ENCODE assay signal across 8 mouse cellular contexts in the genomic region with DNA sequence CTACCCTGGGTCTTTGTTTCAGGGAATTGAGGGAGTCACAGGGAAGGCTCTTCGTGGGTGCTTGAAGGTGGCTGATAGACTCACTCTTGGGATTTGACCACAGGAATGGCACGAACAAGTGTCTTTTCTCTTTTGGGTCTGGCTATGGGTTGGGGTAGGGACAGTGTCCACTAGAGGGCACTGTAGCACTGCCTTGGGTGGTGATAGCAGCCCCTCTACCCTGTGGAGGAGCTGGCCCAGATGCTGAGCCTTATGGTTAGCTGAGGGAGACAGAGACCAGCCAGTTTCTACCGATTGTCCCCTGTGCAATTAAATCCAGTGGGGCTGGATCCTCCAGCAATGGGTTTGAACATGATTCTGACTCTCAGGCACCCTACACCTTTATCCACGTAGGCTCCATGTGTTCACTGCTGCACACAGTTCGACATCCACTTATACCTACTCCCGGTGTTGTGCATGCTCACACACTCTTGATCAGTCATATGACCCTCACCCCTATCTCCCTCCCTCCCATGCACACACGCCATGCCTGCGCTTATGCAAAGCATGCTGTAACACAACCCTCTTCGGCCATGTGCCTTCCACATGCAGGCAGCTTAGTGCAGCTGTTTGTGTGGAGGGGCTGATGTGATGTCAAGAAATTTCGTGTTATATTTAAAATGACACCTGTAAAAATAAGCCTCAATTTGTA.
DNase-seq lines count a peak whose midpoint lies in the region; ATAC-seq and TF ChIP-seq lines count a peak whose summit lies in the region.

No protein-coding gene starts in this region.

- ATAC-seq in heart, embryonic 11.5 days (replicated peaks; ENCODE audit: insufficient number of reproducible peaks, low FRiP score, low TSS enrichment) = 0 out of 2 replicates have a peak, but pooled peaks have one; percentile 63
- peak; percentile 90 for ATAC-seq in kidney, embryonic 16.5 days (ENCODE audit: low FRiP score, low TSS enrichment)
- ATAC-seq in lung, embryonic 14.5 days (ENCODE audit: insufficient read depth) = peak; percentile 92

- H3K27ac ChIP-seq in heart, embryonic 11.5 days (ENCODE audit: low read depth, low read length) = no peak overlapping the region
- no peak overlapping the region for H3K27ac ChIP-seq in kidney, embryonic 16.5 days (ENCODE audit: low read length)
- H3K27ac ChIP-seq in lung, embryonic 14.5 days (ENCODE audit: low read depth) = no peak overlapping the region

- no peaks in the 10 kb centered on the region for H3K4me1 ChIP-seq in heart, embryonic 11.5 days (ENCODE audit: control insufficient read depth, insufficient read depth, low read length)
- no peaks in the 10 kb centered on the region for H3K4me1 ChIP-seq in kidney, embryonic 16.5 days (ENCODE audit: insufficient read depth, low read length)
- H3K4me1 ChIP-seq in lung, embryonic 14.5 days (ENCODE audit: insufficient read depth) = no peaks in the 10 kb centered on the region

- peak; percentile 96 for TF ChIP-seq CTCF in lung, embryonic 14.5 days (IDR thresholded peaks at IDR 0.05; ENCODE audit: low read depth)

- H3K36me3 ChIP-seq in heart, embryonic 11.5 days (ENCODE audit: control insufficient read depth, insufficient read depth, low read length) = no peaks in the 10 kb centered on the region
- H3K36me3 ChIP-seq in kidney, embryonic 16.5 days (ENCODE audit: insufficient read depth, low read length) = no peaks in the 10 kb centered on the region
- no peaks in the 10 kb centered on the region for H3K36me3 ChIP-seq in lung, embryonic 14.5 days (ENCODE audit: insufficient read depth)

- H3K9me3 ChIP-seq in heart, embryonic 11.5 days (replicated peaks; ENCODE audit: control insufficient read depth, low read length) = no peaks in the 10 kb centered on the region
- no peaks in the 10 kb centered on the region for H3K9me3 ChIP-seq in kidney, embryonic 16.5 days (ENCODE audit: low read length)
- H3K9me3 ChIP-seq in lung, embryonic 14.5 days (ENCODE audit: low read depth, low read length) = no peaks in the 10 kb centered on the region

- DNase-seq in 3134 (ENCODE audit: extremely low read depth, insufficient read length, low spot score) = peak; percentile 40
- peak; percentile 25 to 38 for DNase-seq in B cell, adult 2 months
- DNase-seq in embryo, embryonic 10 days (ENCODE audit: low spot score) = peak; percentile 89
- peak; percentile 91 for DNase-seq in lung, embryonic 14.5 days
- peak; percentile 29 for DNase-seq in ovary, postnatal 36 days (ENCODE audit: low spot score)
- no peak for DNase-seq in urinary bladder, postnatal 36 days (ENCODE audit: low spot score in 2 of 2)

- H3K27me3 ChIP-seq in heart, embryonic 11.5 days (ENCODE audit: control insufficient read depth, insufficient read depth, low read length) = no peaks in the 10 kb centered on the region
- H3K27me3 ChIP-seq in kidney, embryonic 16.5 days (ENCODE audit: insufficient read depth, low read length) = no peaks in the 10 kb centered on the region
- no peaks in the 10 kb centered on the region for H3K27me3 ChIP-seq in lung, embryonic 14.5 days (ENCODE audit: insufficient read depth, low read length)

- 50% methylated on average over 10 of the region's 10 CpGs for WGBS in heart, embryonic 11.5 days (ENCODE audit: insufficient replicate concordance)
- WGBS in kidney, embryonic 16.5 days = 43% methylated on average over 10 of the region's 10 CpGs
- 33% methylated on average over 10 of the region's 10 CpGs for WGBS in lung, embryonic 14.5 days

- no peak overlapping the region for H3K4me3 ChIP-seq in heart, embryonic 11.5 days (ENCODE audit: low read depth, low read length)
- H3K4me3 ChIP-seq in kidney, embryonic 16.5 days (ENCODE audit: low read length) = no peak overlapping the region
- no peak overlapping the region for H3K4me3 ChIP-seq in lung, embryonic 14.5 days (ENCODE audit: low read depth, low read length)

- H3K4me2 ChIP-seq in heart, embryonic 11.5 days = no peak overlapping the region
- no peak overlapping the region for H3K4me2 ChIP-seq in kidney, embryonic 16.5 days (replicated peaks; ENCODE audit: low read depth, low read length)
- no peak overlapping the region for H3K4me2 ChIP-seq in lung, embryonic 14.5 days

- H3K9ac ChIP-seq in heart, embryonic 11.5 days (ENCODE audit: low read depth, low read length) = no peak overlapping the region
- no peak overlapping the region for H3K9ac ChIP-seq in kidney, embryonic 16.5 days (replicated peaks; ENCODE audit: low read length)
- no peak overlapping the region for H3K9ac ChIP-seq in lung, embryonic 14.5 days

Comparison
In these comparisons a context has a peak if more than half of its experiments do, and no peak if none do; other contexts are left out.
1. DNase-seq: peak in 3134 (single experiment), B cell, adult 2 months (2 of 2), embryo, embryonic 10 days (single experiment), lung, embryonic 14.5 days (single experiment) and ovary, postnatal 36 days (single experiment); none in urinary bladder, postnatal 36 days (0 of 2).
2. Peak in every context shown above with its lines, with median percentiles within 50 percentile points of each other: ATAC-seq.